Mouse (Mus musculus) stomach, embryonic 16.5 days (tissue): ENCODE results near the gene Sec14l3. TPM values are rescaled to one million over a fixed set of nuclear protein-coding genes. Genes with fewer than 3 reads are reported as not detected.

ENCODE experiments used
- ATAC-seq: fragments of 200-750 bp; cut with Nextera tagmentation; 2 replicates; pipeline ENCODE4 v1.8.0; 2017; ENCODE audit warnings: moderate number of reproducible peaks, moderate TSS enrichment; ENCODE audit not compliant: insufficient read depth, low FRiP score
- H3K27ac ChIP-seq: fragments of 300-500 bp; sonication (generic); 2 replicates; pipeline ENCODE4 v1.5.1; 2014; ENCODE audit warnings: low read length
- H3K27me3 ChIP-seq: fragments of 300-500 bp; sonication (generic); 2 replicates; pipeline ENCODE4 v1.6.1; 2014; ENCODE audit warnings: low read length, control low read depth, mixed read lengths; ENCODE audit not compliant: control insufficient read depth, insufficient read depth
- H3K36me3 ChIP-seq: fragments of 300-500 bp; sonication (generic); 2 replicates; pipeline ENCODE4 v1.6.1; 2014; ENCODE audit warnings: low read length; ENCODE audit not compliant: control insufficient read depth, insufficient read depth
- H3K4me1 ChIP-seq: fragments of 300-500 bp; sonication (generic); 2 replicates; pipeline ENCODE4 v1.6.1; 2014; ENCODE audit warnings: low read length, control low read depth, mixed read lengths; ENCODE audit not compliant: control insufficient read depth, insufficient read depth
- H3K4me2 ChIP-seq: fragments of 300-500 bp; sonication (generic); 2 replicates; pipeline ENCODE4 v1.6.1; 2014; ENCODE audit warnings: low read depth, low read length, mixed read lengths
- H3K4me3 ChIP-seq: fragments of 300-500 bp; sonication (generic); replicated peaks from 2 replicates; pipeline ENCODE4 v1.5.1; 2014; ENCODE audit warnings: mild to moderate bottlenecking, low read length
- H3K9ac ChIP-seq: fragments of 300-500 bp; sonication (generic); 2 replicates; pipeline ENCODE4 v1.6.1; 2014; ENCODE audit warnings: low read length
- H3K9me3 ChIP-seq: fragments of 300-500 bp; sonication (generic); replicated peaks from 2 replicates; pipeline ENCODE4 v1.6.1; 2016; ENCODE audit warnings: low read length, control low read depth; ENCODE audit not compliant: control insufficient read depth
- WGBS: fragments of 180-500 bp; shearing (Covaris S2); extraction: QIAGEN DNeasy Blood & Tissue Kit; methylation state at CpG from one replicate; pipeline ENCODE4 v1.1.7; 2014; 5-methylcytosine and 5-hydroxymethylcytosine counted together
- polyA plus RNA-seq: library from polyadenylated mRNA; unstranded; fragments of >200 nt; fragmentation: Nextera tagmentation; extraction: Ambion mirVana; gene quantifications from 2 replicates; pipeline ENCODE4 v1.2.1, GENCODE M21; 2015

Gene Sec14l3
- polyA plus RNA-seq, 1 experiment from 2014 or later, result 0.15 TPM

DNA sequence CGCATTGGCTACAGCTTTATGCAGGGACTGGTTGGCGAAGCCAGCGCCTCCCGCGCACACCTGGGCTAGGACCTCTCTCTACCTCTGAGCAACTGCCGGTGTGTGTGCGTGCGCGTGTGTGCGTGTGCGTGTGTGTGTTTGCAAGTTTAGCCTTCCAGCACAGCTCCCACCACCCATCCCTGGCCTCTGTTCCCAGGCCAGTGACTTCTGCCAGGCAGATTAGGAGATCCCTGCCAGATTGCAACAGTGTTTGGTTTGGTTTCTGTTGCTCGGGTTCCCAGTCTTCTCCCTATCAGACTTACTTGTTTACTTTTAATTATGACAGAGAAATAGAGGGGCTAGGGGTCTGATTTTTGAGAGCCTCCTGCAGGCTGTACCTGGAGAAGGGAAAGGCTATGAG, 32.7 kb upstream of the Sec14l3 start:
- Histone ChIP-seq H3K4me1 (0 out of 2 replicates have a peak, but pooled peaks cover 4% of the 10 kb centered on the region), H3K4me2 (no peak overlapping the region), H3K27ac (no peak overlapping the region), H3K36me3 (no peaks in the 10 kb centered on the region), H3K4me3 (no peak overlapping the region), H3K9ac (peak overlapping the region; percentile 35), H3K27me3 (no peaks in the 10 kb centered on the region; the same call in 1 of the 2 replicates), H3K9me3 (no peaks in the 10 kb centered on the region)
- 19% methylated on average over 12 of the region's 12 CpGs for WGBS
- ATAC-seq, result peak; percentile 12; the same call in 1 of the 2 replicates

DNA sequence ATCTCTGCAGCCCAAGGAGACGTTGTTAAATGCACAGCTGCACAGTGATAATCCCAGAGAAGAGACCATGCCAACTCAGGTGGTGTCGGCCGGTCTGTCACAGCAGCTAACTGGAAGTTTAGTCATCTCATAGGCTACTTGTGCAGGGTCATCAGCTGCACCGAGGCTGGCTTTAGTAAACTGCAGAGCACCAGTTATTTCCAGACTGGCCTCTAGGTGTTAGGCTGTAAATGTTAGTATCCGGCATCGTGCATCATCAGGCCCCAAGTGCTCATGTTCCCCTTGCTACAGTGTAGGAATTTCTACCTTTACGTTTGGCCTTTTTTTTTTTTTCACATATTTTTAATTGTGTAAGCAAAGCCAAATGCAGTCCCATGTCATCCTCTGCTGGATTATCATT, 31.2 kb upstream of the Sec14l3 start:
- H3K9me3 ChIP-seq, result no peaks in the 10 kb centered on the region
- no peaks in the 10 kb centered on the region; the same call in 1 of the 2 replicates for H3K27me3 ChIP-seq
- 70% methylated on average over 7 of the region's 7 CpGs for WGBS
- H3K9ac ChIP-seq, result no peak overlapping the region
- no peak for ATAC-seq
- no peaks in the 10 kb centered on the region for H3K36me3 ChIP-seq
- H3K4me1 ChIP-seq, result 0 out of 2 replicates have a peak, but pooled peaks cover 4% of the 10 kb centered on the region
- no peak overlapping the region for H3K4me2 ChIP-seq
- H3K27ac ChIP-seq, result no peak overlapping the region
- no peak overlapping the region for H3K4me3 ChIP-seq

DNA sequence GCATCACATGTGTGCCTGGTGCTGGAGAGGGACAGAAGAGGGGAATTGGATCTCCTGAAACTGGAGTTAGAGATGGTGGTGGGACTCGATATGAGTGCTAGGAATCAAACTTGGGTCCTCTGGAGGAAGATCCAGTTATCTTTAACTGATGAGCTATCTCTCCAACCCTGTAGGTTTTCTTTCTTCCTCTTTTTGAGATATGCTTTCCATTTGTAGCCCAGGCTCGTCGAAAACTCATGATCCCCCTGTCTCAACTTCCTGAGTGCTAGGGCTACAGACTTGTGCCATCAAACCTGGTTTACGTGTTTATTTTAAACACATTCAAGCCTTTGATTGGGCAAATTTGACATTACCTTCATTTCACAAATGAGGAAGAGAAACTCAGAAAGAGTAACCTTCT, 30.5 kb upstream of the Sec14l3 start:
- Histone ChIP-seq H3K9me3 (no peaks in the 10 kb centered on the region), H3K4me3 (no peak overlapping the region), H3K4me1 (0 out of 2 replicates have a peak, but pooled peaks cover 4% of the 10 kb centered on the region), H3K27me3 (no peaks in the 10 kb centered on the region; the same call in 1 of the 2 replicates), H3K36me3 (no peaks in the 10 kb centered on the region), H3K27ac (no peak overlapping the region), H3K4me2 (no peak overlapping the region), H3K9ac (no peak overlapping the region)
- WGBS, result 85% methylated on average over 4 of the region's 4 CpGs
- no peak for ATAC-seq

DNA sequence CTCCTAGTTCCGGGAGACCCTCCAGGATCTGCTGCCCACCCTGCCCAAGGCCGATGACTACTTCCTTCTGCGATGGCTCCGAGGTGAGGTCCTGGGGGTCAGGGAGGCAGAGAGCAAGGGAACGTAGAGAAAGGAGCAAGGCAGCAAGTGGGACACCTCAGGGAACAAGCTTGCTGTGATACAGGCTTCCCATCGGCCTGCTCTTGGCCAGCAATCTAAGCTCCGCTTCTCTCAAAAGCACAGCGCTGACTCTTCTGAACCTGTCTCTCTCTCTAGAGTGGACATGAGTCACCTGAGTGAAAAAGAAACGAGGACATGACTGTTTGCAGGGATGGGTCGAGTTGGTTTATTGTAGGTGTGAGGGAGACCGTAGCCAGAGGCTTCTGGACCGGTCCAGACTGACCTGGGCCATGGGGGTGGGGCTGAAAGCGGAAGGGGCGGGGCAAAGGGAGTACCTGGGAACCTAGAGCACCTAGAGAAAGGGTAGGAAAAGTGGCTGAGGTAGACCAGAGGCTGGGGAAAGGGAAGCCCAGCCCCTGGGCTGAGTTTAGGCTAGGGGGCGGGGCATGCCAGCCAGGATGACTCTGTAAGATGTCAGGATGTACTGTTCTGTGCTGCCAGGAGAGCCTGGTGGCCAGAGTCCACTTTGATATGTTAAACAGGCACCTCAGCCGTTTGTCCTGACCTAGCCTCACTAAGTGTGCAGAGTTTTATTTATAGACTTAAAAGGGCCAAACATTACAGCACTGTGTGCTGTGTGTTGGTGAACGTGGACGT, 29.3 kb upstream of the Sec14l3 start:
- Histone ChIP-seq H3K27me3 (no peaks in the 10 kb centered on the region; the same call in 1 of the 2 replicates), H3K27ac (no peak overlapping the region), H3K4me3 (no peak overlapping the region), H3K9me3 (no peaks in the 10 kb centered on the region), H3K4me1 (0 out of 2 replicates have a peak, but pooled peaks cover 4% of the 10 kb centered on the region), H3K9ac (no peak overlapping the region), H3K36me3 (no peaks in the 10 kb centered on the region), H3K4me2 (no peak overlapping the region)
- peak; percentile 32; the same call in 1 of the 2 replicates for ATAC-seq
- 62% methylated on average over 18 of the region's 18 CpGs for WGBS

DNA sequence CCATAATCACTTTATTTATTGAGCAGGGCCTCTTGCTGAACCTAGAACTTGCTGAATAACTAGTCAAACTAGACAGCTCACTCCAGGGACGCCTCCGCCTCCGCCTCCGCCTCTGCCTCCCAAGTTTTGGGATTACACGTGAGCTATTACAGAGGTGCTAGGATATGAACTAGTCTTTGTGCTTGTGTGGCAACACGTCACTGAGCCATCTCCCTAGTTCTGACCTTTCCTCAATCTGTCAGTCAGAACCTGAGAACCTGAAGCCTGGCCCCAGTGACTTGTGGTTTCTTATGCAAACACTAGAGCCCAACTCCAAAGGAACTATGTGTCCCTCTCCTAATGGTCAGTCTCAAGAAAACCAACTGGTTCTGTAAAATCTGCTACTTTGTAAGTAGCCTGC, 28.7 kb upstream of the Sec14l3 start:
- Histone ChIP-seq H3K4me2 (no peak overlapping the region), H3K36me3 (no peaks in the 10 kb centered on the region), H3K9me3 (no peaks in the 10 kb centered on the region), H3K27ac (no peak overlapping the region), H3K4me1 (0 out of 2 replicates have a peak, but pooled peaks cover 4% of the 10 kb centered on the region), H3K27me3 (no peaks in the 10 kb centered on the region; the same call in 1 of the 2 replicates), H3K9ac (no peak overlapping the region), H3K4me3 (no peak overlapping the region)
- WGBS, result 68% methylated on average over 6 of the region's 6 CpGs
- peak; percentile 11; the same call in 1 of the 2 replicates for ATAC-seq

DNA sequence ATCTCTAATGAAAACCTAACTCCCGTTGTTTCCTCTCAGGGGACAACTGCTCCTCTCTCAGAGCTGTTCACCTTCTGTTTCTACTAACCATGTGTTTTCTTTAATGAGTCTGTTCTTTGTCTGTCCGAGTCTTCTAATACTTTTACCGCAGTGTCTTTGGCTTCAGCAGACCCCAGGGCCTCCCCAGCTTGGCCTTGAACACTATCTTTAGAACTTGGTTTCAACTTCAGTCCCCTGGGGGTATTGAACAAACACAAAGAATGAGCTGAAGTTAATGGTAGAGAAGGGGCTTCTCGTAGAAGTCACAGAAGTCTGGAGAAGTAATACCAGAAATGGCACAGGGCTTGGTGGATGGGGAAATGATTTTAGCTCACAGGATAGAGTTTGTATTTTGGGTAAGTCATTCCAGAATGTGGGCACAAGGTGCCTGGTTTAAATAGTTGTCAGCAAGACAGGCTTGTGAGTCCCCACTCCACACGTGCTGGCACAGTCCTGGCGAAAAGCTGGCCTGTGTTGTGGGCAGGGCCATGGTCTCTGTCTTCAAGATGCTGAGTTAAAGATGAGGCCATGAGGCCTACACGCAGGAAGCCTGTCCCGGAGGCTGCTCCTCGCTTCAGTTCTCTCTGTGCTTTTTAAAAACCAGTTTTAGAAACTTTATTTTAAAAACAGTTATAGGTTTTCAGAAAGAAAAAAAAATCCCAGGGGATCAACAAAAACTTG, 28.1 kb upstream of the Sec14l3 start:
- no peaks in the 10 kb centered on the region for H3K27me3 ChIP-seq
- H3K4me1 ChIP-seq, result 0 out of 2 replicates have a peak, but pooled peaks cover 4% of the 10 kb centered on the region
- no peak overlapping the region for H3K27ac ChIP-seq
- no peak for ATAC-seq
- H3K4me3 ChIP-seq, result no peak overlapping the region
- H3K36me3 ChIP-seq, result no peaks in the 10 kb centered on the region
- no peak overlapping the region for H3K9ac ChIP-seq
- WGBS, result 70% methylated on average over 9 of the region's 9 CpGs
- no peaks in the 10 kb centered on the region for H3K9me3 ChIP-seq
- no peak overlapping the region for H3K4me2 ChIP-seq

DNA sequence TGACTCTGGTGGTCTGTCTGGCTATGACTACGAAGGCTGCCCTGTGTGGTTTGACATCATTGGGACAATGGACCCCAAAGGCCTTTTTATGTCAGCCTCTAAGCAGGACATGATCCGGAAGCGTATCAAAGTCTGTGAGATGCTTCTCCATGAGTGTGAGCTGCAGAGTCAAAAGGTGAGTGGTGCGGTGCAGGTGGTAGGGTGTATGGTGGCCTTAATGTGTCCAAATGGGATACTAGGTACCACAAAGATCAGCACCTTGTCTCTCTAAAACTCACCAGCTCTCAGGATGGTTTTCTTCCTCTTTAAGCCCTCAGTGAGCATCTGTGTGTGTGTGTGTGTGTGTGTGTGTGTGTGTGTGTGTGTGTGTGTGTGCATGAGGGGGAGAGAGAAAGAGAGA, 24.7 kb upstream of the Sec14l3 start:
- no peak for ATAC-seq
- Histone ChIP-seq H3K4me2 (no peak overlapping the region), H3K9ac (no peak overlapping the region), H3K27ac (no peak overlapping the region), H3K36me3 (no peaks in the 10 kb centered on the region), H3K27me3 (no peaks in the 10 kb centered on the region), H3K9me3 (no peaks in the 10 kb centered on the region), H3K4me1 (no peaks in the 10 kb centered on the region), H3K4me3 (no peak overlapping the region)
- WGBS, result 92% methylated on average over 4 of the region's 4 CpGs

DNA sequence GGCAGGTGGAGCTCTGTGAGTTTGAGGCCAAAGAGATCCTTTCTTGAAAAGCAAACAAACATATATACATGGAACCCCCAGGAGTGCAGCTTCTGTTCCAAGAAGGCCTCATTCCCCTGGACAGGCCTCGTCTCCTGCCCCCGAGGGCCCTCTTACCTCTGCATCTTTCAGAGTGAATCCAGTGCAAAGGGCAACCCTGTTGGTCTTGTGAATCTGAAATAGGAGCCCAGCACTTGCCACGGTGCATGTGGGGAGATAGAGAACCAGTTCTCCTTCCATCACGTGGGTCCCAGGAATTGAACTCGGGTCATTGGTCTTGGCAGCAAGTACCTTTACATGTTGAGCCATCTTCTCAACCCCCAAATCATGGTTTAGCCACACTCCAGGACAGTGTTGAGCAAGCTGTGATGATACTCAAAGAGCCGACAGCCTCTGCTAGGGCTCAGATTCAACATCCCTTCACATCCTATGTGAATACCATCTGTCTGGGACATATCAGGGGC, 23.5 kb upstream of the Sec14l3 start:
- 81% methylated on average over 6 of the region's 6 CpGs for WGBS
- H3K9me3 ChIP-seq, result no peaks in the 10 kb centered on the region
- no peaks in the 10 kb centered on the region for H3K27me3 ChIP-seq
- H3K9ac ChIP-seq, result no peak overlapping the region
- H3K36me3 ChIP-seq, result no peaks in the 10 kb centered on the region
- no peak overlapping the region for H3K27ac ChIP-seq
- no peak overlapping the region for H3K4me2 ChIP-seq
- ATAC-seq, result no peak
- no peak overlapping the region for H3K4me3 ChIP-seq
- no peaks in the 10 kb centered on the region for H3K4me1 ChIP-seq

DNA sequence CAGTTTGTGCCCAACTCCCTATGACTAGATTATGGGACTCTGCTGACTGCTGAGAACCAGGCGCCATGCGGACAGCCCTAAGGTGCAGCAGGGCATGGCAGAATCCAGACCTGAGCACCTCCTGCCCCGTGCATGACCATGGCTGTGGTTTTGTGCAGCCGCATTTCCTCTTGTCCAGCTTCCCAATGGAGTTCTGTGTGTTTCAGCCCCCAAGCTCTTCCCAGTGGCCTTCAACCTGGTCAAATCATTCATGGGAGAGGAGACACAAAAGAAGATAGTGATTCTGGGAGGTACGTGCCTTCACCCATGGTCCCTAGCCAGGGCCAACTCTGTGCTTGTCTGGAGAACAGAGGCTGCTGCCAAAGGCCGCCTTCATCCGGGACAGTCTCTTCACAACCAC, 21.6 kb upstream of the Sec14l3 start:
- H3K4me1 ChIP-seq, result no peaks in the 10 kb centered on the region
- H3K36me3 ChIP-seq, result no peaks in the 10 kb centered on the region
- no peak overlapping the region for H3K4me2 ChIP-seq
- H3K27ac ChIP-seq, result no peak overlapping the region
- no peak overlapping the region for H3K4me3 ChIP-seq
- no peak overlapping the region for H3K9ac ChIP-seq
- H3K27me3 ChIP-seq, result no peaks in the 10 kb centered on the region
- ATAC-seq, result no peak
- 85% methylated on average over 7 of the region's 7 CpGs for WGBS
- H3K9me3 ChIP-seq, result no peaks in the 10 kb centered on the region
